Mouse (Mus musculus) cerebellum, adult 2 months (tissue): ENCODE data around the gene Casp8ap2.

ENCODE experiments used
- CTCF ChIP-seq: fragments of 200-500 bp; IDR thresholded peaks from 2 replicates; pipeline ENCODE4 v1.5.1; 2011; ENCODE audit warnings: low read depth, mild to moderate bottlenecking, control low read depth, low read length, moderate library complexity, borderline replicate concordance; ENCODE audit not compliant: insufficient read depth
- POLR2A ChIP-seq: fragments of 200-500 bp; IDR thresholded peaks from 2 replicates; pipeline ENCODE4 v1.6.1; 2011; ENCODE audit warnings: low read length, control low read depth, borderline replicate concordance; ENCODE audit not compliant: insufficient read depth

GRCm38 (mm10) chr4:32668291-32668690, 53.0 kb downstream of the Casp8ap2 start:
- TF ChIP-seq CTCF (no peak), POLR2A (no peak)
